Mouse (Mus musculus): ENCODE results near the gene Tsc22d4. TPM values are rescaled to one million over a fixed set of nuclear protein-coding genes. Genes with fewer than 3 reads are reported as not detected.
"Not testable (repeated sequence)": the region's sequence is repeated elsewhere in the genome, so short reads cannot be mapped to it uniquely, and the experiment has no call there.

Gene Tsc22d4
- polyA plus RNA-seq, 1 experiment: 582 TPM

DNA sequence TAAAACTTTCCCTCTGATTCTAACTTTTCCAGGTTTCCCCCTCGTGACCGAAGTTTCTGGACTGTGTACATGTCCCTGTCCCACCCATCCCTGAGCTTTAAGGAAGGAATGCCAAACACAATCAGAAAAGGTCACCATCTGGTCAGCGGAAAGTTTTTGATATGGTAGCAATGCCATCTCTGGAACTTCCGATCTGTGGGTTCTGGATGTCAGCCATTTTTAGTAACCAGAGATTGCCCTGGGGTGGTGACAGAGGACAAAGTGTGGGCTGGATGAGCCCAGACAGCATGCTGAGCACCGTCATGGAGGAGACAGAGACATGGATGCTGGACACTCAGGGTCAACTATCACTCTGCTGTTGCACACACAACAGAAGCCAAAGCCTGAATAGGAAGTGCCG is 26.4 kb upstream of the Tsc22d4 start:
- H3K4me1 ChIP-seq: peaks cover 65% of the 10 kb centered on the region
- H3K4me3 ChIP-seq (replicated peaks): peak overlapping the region; percentile 70
- no peaks in the 10 kb centered on the region for H3K36me3 ChIP-seq (replicated peaks; ENCODE audit: low read length)
- H3K27me3 ChIP-seq (replicated peaks): no peaks in the 10 kb centered on the region
- TF ChIP-seq GATA1 (IDR thresholded peaks at IDR 0.05; ENCODE audit: borderline replicate concordance, low read length): no peak
- no peak for TF ChIP-seq FLI1 (IDR thresholded peaks at IDR 0.05; ENCODE audit: low read length)
- H3K9me3 ChIP-seq: no peaks in the 10 kb centered on the region

DNA sequence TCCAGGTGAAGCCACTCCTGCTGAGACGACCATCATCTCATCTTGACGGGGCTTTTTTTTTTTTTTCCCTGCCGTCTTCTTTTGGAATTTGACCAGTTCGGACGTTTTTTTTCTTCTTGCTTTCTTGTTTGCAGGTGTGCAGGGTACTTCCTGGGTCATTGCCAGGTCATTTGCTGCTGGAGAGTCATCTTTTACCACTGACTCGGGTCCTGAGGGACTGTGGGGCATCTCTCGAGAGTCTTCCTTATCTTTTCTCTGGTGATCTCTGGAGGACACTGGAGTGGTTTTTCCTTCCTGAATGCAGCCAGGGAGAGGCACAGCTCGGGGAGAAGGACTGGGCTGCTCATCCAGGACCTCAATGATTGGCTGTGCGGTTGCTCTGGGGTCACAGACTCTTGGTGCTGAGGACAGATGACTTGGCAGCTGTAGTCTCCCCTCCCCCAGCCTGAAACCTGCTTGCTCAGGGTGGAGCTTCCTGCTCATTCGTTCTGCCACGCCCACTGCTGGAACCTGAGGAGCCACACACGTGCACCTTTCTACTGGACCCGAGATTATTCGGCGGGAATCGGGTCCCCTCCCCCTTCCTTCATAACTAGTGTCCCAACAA is 24.9 kb upstream of the Tsc22d4 start:
- H3K4me3 ChIP-seq (replicated peaks): peak overlapping the region; percentile 77
- not testable (repeated sequence) for H3K9me3 ChIP-seq; H3K27me3 ChIP-seq (replicated peaks); H3K36me3 ChIP-seq (replicated peaks; ENCODE audit: low read length)
- H3K4me1 ChIP-seq: peaks cover 69% of the 10 kb centered on the region

DNA sequence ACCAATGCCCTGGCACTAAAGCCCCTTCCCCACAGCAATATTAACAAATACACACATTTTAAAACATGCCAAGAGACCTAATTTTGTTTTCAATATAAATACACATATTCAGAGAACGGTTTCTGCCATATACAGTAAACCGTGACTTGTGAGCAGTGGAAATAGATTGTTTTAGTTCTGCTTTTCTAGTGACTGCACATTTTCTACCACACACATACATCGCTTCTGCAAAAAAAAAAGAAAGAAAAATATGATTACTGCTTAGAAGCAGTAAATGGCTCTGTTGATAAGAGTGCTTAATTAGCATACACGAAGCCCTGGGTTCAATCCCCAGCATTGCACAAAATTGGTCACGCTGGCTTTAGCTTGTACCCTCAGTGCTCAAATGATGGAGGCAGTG is 21.7 kb upstream of the Tsc22d4 start:
- H3K36me3 ChIP-seq (replicated peaks; ENCODE audit: low read length): no peaks in the 10 kb centered on the region
- TF ChIP-seq GATA1 (IDR thresholded peaks at IDR 0.05; ENCODE audit: borderline replicate concordance, low read length): no peak
- TF ChIP-seq FLI1 (IDR thresholded peaks at IDR 0.05; ENCODE audit: low read length): no peak
- H3K9me3 ChIP-seq: no peaks in the 10 kb centered on the region
- H3K4me3 ChIP-seq (replicated peaks): no peak overlapping the region
- no peaks in the 10 kb centered on the region for H3K27me3 ChIP-seq (replicated peaks)
- peaks cover 44% of the 10 kb centered on the region for H3K4me1 ChIP-seq

- H3K9me3 ChIP-seq: no peaks in the 10 kb centered on the region
- H3K4me3 ChIP-seq (replicated peaks): no peak overlapping the region
- peaks cover 35% of the 10 kb centered on the region for H3K4me1 ChIP-seq
- TF ChIP-seq GATA1 (IDR thresholded peaks at IDR 0.05; ENCODE audit: borderline replicate concordance, low read length) (no peak), FLI1 (IDR thresholded peaks at IDR 0.05; ENCODE audit: low read length) (no peak)
- peaks cover 1% of the 10 kb centered on the region for H3K36me3 ChIP-seq (replicated peaks; ENCODE audit: low read length)
- no peaks in the 10 kb centered on the region for H3K27me3 ChIP-seq (replicated peaks)
Observed at GRCm38 (mm10) chr5:137726767-137727166, 18.8 kb upstream of the Tsc22d4 start.

- Histone ChIP-seq H3K4me3 (replicated peaks) (no peak overlapping the region), H3K36me3 (replicated peaks; ENCODE audit: low read length) (peaks cover 34% of the 10 kb centered on the region), H3K27me3 (replicated peaks) (peaks cover 17% of the 10 kb centered on the region), H3K4me1 (peaks cover 37% of the 10 kb centered on the region), H3K9me3 (no peaks in the 10 kb centered on the region)
- no peak for TF ChIP-seq GATA1 (IDR thresholded peaks at IDR 0.05; ENCODE audit: borderline replicate concordance, low read length)
- no peak for TF ChIP-seq FLI1 (IDR thresholded peaks at IDR 0.05; ENCODE audit: low read length)
Observed at GRCm38 (mm10) chr5:137733638-137734288, 11.8 kb upstream of the Tsc22d4 start.

DNA sequence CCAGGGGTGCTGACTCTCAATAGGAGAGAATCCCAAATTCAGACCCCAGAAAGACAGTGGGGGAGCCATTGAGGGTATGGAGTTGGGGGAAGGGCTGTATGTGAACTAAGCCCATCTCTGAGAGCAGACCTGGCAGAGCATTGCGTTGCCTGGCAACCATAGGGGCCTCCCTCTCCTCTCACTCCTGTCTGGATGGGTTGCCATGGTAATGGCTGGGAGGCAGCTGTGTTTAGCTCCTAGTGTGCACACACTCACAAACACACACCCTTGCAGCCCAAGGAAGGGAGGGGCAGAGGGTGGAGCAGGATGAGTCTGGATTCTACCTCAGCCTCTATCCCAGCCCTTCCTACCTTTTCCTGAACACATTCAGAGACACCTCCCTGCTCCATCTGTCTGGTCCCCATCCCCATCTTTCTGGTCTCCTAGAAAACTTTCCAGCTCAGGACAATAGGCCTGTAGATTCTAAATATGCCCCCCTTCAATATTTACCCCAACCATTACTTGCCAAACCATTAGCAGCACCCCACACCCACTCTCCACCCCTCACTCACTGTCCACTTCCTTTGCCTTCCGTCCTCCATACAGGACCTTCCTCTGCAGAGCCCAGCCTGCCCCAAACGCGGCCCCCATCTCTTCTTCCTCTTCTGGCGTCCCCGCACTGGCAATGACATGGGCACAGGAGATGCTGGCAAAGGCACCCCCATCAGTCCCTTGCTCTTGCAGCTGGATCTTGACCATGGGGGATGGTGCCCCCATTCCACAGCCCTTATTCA is 11.1 kb upstream of the Tsc22d4 start:
- H3K36me3 ChIP-seq (replicated peaks; ENCODE audit: low read length): peaks cover 34% of the 10 kb centered on the region
- peaks cover 17% of the 10 kb centered on the region for H3K27me3 ChIP-seq (replicated peaks)
- peaks cover 44% of the 10 kb centered on the region for H3K4me1 ChIP-seq
- H3K4me3 ChIP-seq (replicated peaks): no peak overlapping the region
- no peaks in the 10 kb centered on the region for H3K9me3 ChIP-seq
- TF ChIP-seq GATA1 (IDR thresholded peaks at IDR 0.05; ENCODE audit: borderline replicate concordance, low read length) (no peak), FLI1 (IDR thresholded peaks at IDR 0.05; ENCODE audit: low read length) (no peak)

DNA sequence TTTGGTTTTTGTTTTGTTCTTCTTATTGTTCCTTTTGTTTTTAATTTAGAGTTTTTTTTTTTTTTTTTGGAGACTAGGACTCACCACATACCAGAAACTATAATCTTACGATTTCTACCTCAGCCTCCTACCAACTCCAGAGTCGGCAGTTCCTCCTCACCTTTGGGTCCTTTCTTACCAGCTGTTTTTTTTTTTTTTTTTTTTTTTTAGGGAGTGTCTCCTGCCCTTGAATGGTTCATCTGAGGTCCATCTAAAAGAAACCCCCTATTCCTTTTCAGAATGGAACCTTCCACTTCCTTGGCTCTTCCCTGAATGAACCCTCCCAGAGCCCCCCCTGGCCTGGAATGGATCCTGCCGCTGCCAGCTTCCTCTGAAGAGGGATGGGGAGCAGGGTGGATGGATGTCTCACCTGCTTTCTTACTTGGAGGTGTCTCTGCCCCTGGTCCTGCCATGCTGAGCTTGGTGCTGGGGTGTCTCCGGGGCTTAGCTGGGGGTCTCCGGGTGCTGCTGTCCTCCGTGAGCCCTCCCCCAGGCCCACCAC is 8.1 kb upstream of the Tsc22d4 start:
- Histone ChIP-seq H3K4me1 (peaks cover 63% of the 10 kb centered on the region), H3K36me3 (replicated peaks; ENCODE audit: low read length) (peaks cover 30% of the 10 kb centered on the region), H3K9me3 (no peaks in the 10 kb centered on the region), H3K27me3 (replicated peaks) (peaks cover 17% of the 10 kb centered on the region), H3K4me3 (replicated peaks) (no peak overlapping the region)
- TF ChIP-seq FLI1 (IDR thresholded peaks at IDR 0.05; ENCODE audit: low read length) (no peak), GATA1 (IDR thresholded peaks at IDR 0.05; ENCODE audit: borderline replicate concordance, low read length) (no peak)

DNA sequence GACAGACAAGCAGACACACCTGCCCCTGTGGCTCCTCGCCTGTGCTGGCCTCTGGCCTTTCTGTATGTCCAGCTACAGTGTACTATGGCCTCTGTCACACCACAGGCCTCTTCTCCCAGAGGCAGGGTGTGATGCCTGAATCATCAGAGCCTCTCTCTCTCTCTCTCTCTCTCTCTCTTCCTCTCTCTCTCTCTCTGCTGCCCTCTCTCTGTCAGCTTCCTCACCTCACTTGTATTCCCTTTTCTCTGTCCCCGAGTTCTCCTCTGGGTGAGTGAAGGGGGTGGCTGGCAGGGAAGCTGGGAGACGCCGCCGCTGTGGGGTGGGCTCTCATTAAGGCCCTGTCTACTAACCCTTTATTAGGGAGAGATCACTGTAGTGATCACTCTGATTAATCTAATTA is 7.0 kb upstream of the Tsc22d4 start:
- Histone ChIP-seq H3K4me3 (replicated peaks) (peak overlapping the region; percentile 64), H3K27me3 (replicated peaks) (peaks cover 16% of the 10 kb centered on the region), H3K4me1 (peaks cover 69% of the 10 kb centered on the region), H3K36me3 (replicated peaks; ENCODE audit: low read length) (peaks cover 24% of the 10 kb centered on the region), H3K9me3 (no peaks in the 10 kb centered on the region)
- TF ChIP-seq GATA1 (IDR thresholded peaks at IDR 0.05; ENCODE audit: borderline replicate concordance, low read length) (no peak), FLI1 (IDR thresholded peaks at IDR 0.05; ENCODE audit: low read length) (no peak)

DNA sequence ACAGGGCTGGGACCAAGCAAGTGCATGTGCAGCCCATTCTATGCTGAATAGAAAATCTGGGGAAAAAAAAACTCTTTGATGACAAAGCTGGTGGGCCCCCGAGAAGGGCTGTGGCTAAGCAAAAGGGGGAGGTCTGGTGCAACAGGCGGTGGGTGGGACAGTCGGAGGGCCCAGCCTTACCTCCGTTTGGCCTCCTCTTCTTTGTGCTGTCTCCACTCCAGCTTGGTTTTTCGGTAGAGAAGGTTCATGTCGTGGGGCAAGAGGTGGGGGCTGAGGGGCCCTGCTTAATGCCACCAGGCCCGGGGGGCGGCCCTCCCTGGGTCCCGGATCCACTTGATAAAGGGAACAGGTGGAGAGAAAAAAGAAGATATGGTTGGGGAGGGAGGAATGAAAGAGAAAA is 6.1 kb upstream of the Tsc22d4 start:
- Histone ChIP-seq H3K27me3 (replicated peaks) (peaks cover 10% of the 10 kb centered on the region), H3K4me3 (replicated peaks) (no peak overlapping the region)
- TF ChIP-seq FLI1 (IDR thresholded peaks at IDR 0.05; ENCODE audit: low read length) (no peak), GATA1 (IDR thresholded peaks at IDR 0.05; ENCODE audit: borderline replicate concordance, low read length) (no peak)

GRCm38 (mm10) chr5:137740506-137740905 is 5.0 kb upstream of the Tsc22d4 start:
- H3K4me1 ChIP-seq: peaks cover 69% of the 10 kb centered on the region
- H3K36me3 ChIP-seq (replicated peaks; ENCODE audit: low read length): peaks cover 12% of the 10 kb centered on the region
- peaks cover 3% of the 10 kb centered on the region for H3K27me3 ChIP-seq (replicated peaks)
- H3K9me3 ChIP-seq: no peaks in the 10 kb centered on the region
- no peak for TF ChIP-seq GATA1 (IDR thresholded peaks at IDR 0.05; ENCODE audit: borderline replicate concordance, low read length)
- no peak for TF ChIP-seq FLI1 (IDR thresholded peaks at IDR 0.05; ENCODE audit: low read length)
- peak overlapping the region; percentile 95 for H3K4me3 ChIP-seq (replicated peaks)

More for the DNA sequence above, 6.1 kb upstream of the Tsc22d4 start:
- H3K4me1 ChIP-seq: peaks cover 68% of the 10 kb centered on the region
- peaks cover 20% of the 10 kb centered on the region for H3K36me3 ChIP-seq (replicated peaks; ENCODE audit: low read length)
- no peaks in the 10 kb centered on the region for H3K9me3 ChIP-seq
